Mouse (Mus musculus) CH12.LX (cell line): ENCODE results near the gene B3galt4. TPM values are rescaled to one million over a fixed set of nuclear protein-coding genes. Genes with fewer than 3 reads are reported as not detected.
A peak's percentile ranks its signal among the peaks of the same experiment; 100 is the strongest.
"Not testable (repeated sequence)": the region's sequence is repeated elsewhere in the genome, so short reads cannot be mapped to it uniquely, and the experiment has no call there.

ENCODE experiments used
- DNase-seq: peaks from one replicate; pipeline ENCODE4 v3.0.0-alpha.2; 2013; ENCODE audit errors: extremely low read depth
- H3K27ac ChIP-seq: 2 replicates; pipeline ENCODE4 v1.5.1; 2012; ENCODE audit warnings: low read depth, mild to moderate bottlenecking, control low read depth, moderate library complexity; ENCODE audit not compliant: insufficient read depth
- H3K27me3 ChIP-seq: replicated peaks from 2 replicates; pipeline ENCODE3; 2012; ENCODE audit warnings: inconsistent platforms
- H3K36me3 ChIP-seq, 2 experiments: replicated peaks in 1 of 2; 2 replicates each; pipeline versions ENCODE3 to v1.6.1; 2012; ENCODE audit warnings: inconsistent platforms in 1 of 2, low read length in 1 of 2, mild to moderate bottlenecking in 1 of 2, mixed read lengths in 1 of 2, moderate library complexity in 1 of 2; ENCODE audit not compliant: control insufficient read depth in 1 of 2, insufficient read depth in 1 of 2
- H3K4me1 ChIP-seq, 2 experiments: 2 replicates each; pipeline ENCODE4 v1.6.1; 2012; ENCODE audit warnings: inconsistent platforms in 1 of 2, moderate library complexity in 1 of 2; ENCODE audit not compliant: insufficient read depth in 2 of 2, control insufficient read depth in 1 of 2
- H3K4me2 ChIP-seq: 2 replicates; pipeline ENCODE4 v1.6.1; 2012; ENCODE audit warnings: low read depth, mild to moderate bottlenecking, control low read depth; ENCODE audit not compliant: poor library complexity, insufficient read depth, severe bottlenecking
- H3K4me3 ChIP-seq, 3 experiments: fragments of 150-350 bp in 1 of 3; sonication (generic) in 1 of 3; replicated peaks in 1 of 3; 2 replicates each; pipeline versions ENCODE3 to v1.5.1; 2011 to 2012; ENCODE audit warnings: low read depth in 2 of 3, low read length in 2 of 3, mild to moderate bottlenecking in 2 of 3, moderate library complexity in 2 of 3, control low read depth in 1 of 3, improper control_type of control experiment in 1 of 3, inconsistent platforms in 1 of 3, mixed read lengths in 1 of 3; ENCODE audit not compliant: poor library complexity in 1 of 3
- H3K79me2 ChIP-seq: replicated peaks from 2 replicates; pipeline ENCODE4 v1.6.1; 2012; ENCODE audit warnings: mild to moderate bottlenecking, moderate library complexity; ENCODE audit not compliant: control insufficient read depth, poor library complexity, insufficient read depth, severe bottlenecking; ENCODE audit errors: extremely low read depth
- H3K9ac ChIP-seq: 2 replicates; pipeline ENCODE4 v1.6.1; 2012; ENCODE audit warnings: low read depth, mild to moderate bottlenecking, control low read depth, moderate library complexity; ENCODE audit not compliant: insufficient read depth
- H3K9me3 ChIP-seq: replicated peaks from 2 replicates; pipeline ENCODE3; 2012; ENCODE audit warnings: low read length, inconsistent platforms, mixed read lengths
- BHLHE40 ChIP-seq: IDR thresholded peaks from 2 replicates; pipeline ENCODE4 v1.6.1; 2011; ENCODE audit warnings: mild to moderate bottlenecking, low read depth, low read length, improper control_type of control experiment
- ETS1 ChIP-seq: conservative IDR thresholded peaks from 2 replicates; pipeline ENCODE4 v1.6.1; 2012; ENCODE audit warnings: low read depth, mild to moderate bottlenecking, inconsistent platforms, low read length, improper control_type of control experiment, moderate library complexity
- HCFC1 ChIP-seq: IDR thresholded peaks from 2 replicates; pipeline ENCODE4 v1.6.1; 2012; ENCODE audit warnings: low read depth, mild to moderate bottlenecking, inconsistent platforms, low read length, improper control_type of control experiment
- IRF4 ChIP-seq: IDR thresholded peaks from 2 replicates; pipeline ENCODE4 v1.6.1; 2014; ENCODE audit warnings: low read depth, mild to moderate bottlenecking, inconsistent platforms, low read length, improper control_type of control experiment
- JUND ChIP-seq: conservative IDR thresholded peaks from 2 replicates; pipeline ENCODE4 v1.6.1; 2011; ENCODE audit warnings: low read depth, low read length, improper control_type of control experiment
- KAT2A ChIP-seq: IDR thresholded peaks from 2 replicates; pipeline ENCODE4 v1.6.1; 2012; ENCODE audit warnings: low read length, improper control_type of control experiment, inconsistent platforms; ENCODE audit not compliant: insufficient replicate concordance
- MAFK ChIP-seq: IDR thresholded peaks from 2 replicates; pipeline ENCODE4 v1.6.1; 2011; ENCODE audit warnings: low read length, improper control_type of control experiment; ENCODE audit not compliant: insufficient replicate concordance
- MXI1 ChIP-seq: IDR thresholded peaks from 2 replicates; pipeline ENCODE4 v1.6.1; 2011; ENCODE audit warnings: mild to moderate bottlenecking, low read depth, low read length, improper control_type of control experiment
- NELFE ChIP-seq: IDR thresholded peaks from 2 replicates; pipeline ENCODE4 v1.6.1; 2011; ENCODE audit warnings: low read depth, low read length, improper control_type of control experiment
- POLR2AphosphoS2 ChIP-seq: IDR thresholded peaks from 2 replicates; pipeline ENCODE4 v1.6.1; 2011; ENCODE audit warnings: low read depth, low read length, improper control_type of control experiment
- RCOR1 ChIP-seq: conservative IDR thresholded peaks from 2 replicates; pipeline ENCODE4 v1.6.1; 2012; ENCODE audit warnings: low read depth, mild to moderate bottlenecking, inconsistent platforms, low read length, improper control_type of control experiment
- SIN3A ChIP-seq: IDR thresholded peaks from 2 replicates; pipeline ENCODE4 v1.6.1; 2012; ENCODE audit warnings: low read length, improper control_type of control experiment, inconsistent platforms
- TCF12 ChIP-seq: IDR thresholded peaks from 2 replicates; pipeline ENCODE4 v1.6.1; 2014; ENCODE audit warnings: low read depth, mild to moderate bottlenecking, inconsistent platforms, low read length, improper control_type of control experiment
- UBTF ChIP-seq: IDR thresholded peaks from 2 replicates; pipeline ENCODE4 v1.6.1; 2012; ENCODE audit warnings: low read depth, mild to moderate bottlenecking, inconsistent platforms, low read length, improper control_type of control experiment, moderate library complexity
- USF1 ChIP-seq: IDR thresholded peaks from 2 replicates; pipeline ENCODE4 v1.6.1; 2014; ENCODE audit warnings: low read depth, mild to moderate bottlenecking, inconsistent platforms, low read length, improper control_type of control experiment
- dilution Hi-C: fragments of 300-500 bp; cut with MboI; formaldehyde crosslinking; loops from 2 replicates; pipeline ENCODE4 v1.14.3; 2020; ENCODE audit warnings: low sequenced_read_pairs; ENCODE audit not compliant: extremely low pct_unique_long_range_greater_than_20kb, extremely low pct_ligation_motif_present
- in situ Hi-C: fragments of 300-500 bp; cut with MboI; formaldehyde crosslinking; loops from 3 replicates; pipeline ENCODE4 v1.14.3; 2019; ENCODE audit warnings: low sequenced_read_pairs, low pct_ligation_motif_present, low pct_unique_long_range_greater_than_20kb, mixed read lengths
- polyA plus RNA-seq: library from polyadenylated mRNA; unstranded; fragments of >175 nt; gene quantifications from 2 replicates; pipeline ENCODE4 v1.2.1, GENCODE M21; 2012; ENCODE audit warnings: low read depth; ENCODE audit not compliant: insufficient read length
- total RNA-seq, 2 experiments: library from RNA; depleted of rRNA; stranded (reverse); fragments of 300-350 nt in 1 of 2; fragments of >200 nt in 1 of 2; gene quantifications; 2 replicates each; pipeline ENCODE4 v1.2.3; 2012 to 2014

Gene B3galt4
- total and polyA plus RNA-seq, 3 experiments, result 3.7 to 6.2 (median 5.2) TPM

DNA sequence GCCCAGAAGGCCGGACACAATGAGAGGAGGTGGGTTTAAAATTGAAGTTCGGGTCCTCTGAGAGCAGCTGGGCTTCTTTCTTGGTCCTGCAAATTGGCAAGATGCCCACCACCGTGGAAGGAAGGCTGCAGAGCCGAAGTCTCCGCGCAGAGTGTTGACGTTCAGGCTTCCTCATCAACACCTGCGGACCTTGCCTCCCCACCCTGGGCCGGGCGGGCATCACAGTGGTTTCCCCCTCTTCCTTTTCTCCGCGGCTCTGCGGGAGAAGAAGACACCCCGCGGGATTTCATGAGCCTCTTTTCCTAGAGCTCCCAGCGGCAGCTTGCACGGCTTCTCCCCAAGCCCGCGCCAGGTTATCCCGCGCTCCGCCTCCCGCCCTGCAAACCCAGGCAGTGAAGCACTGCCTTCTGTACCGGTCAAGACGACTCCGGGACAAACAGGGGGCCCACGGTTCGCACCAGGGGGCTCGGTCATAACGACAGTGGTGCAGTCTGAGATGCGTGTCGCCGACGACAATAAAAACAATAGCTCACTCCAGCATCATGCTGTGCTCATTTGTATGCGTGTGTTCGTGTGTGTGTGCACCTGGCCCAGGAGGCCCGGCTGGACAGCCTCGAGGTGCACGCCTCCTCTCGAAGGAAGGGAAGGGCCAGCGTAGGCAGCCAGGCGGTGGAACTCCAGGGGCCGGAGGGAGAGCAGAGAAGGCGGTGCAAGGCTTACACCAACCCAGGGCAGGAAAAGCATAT is 42.8 kb downstream of the B3galt4 start:
- no peak; the same call in 1 of the 2 replicates for TF ChIP-seq HCFC1
- TF ChIP-seq NELFE, result no peak
- no peak for TF ChIP-seq KAT2A
- TF ChIP-seq BHLHE40, result no peak
- no peak for TF ChIP-seq ETS1
- TF ChIP-seq POLR2AphosphoS2, result no peak
- no peak for TF ChIP-seq IRF4
- no peak for TF ChIP-seq MAFK
- no peak for TF ChIP-seq JUND
- peak; percentile 72 for TF ChIP-seq SIN3A
- TF ChIP-seq USF1, result no peak
- TF ChIP-seq UBTF, result 0 out of 2 replicates have a peak, but pooled peaks have one; percentile 80
- TF ChIP-seq RCOR1, result no peak
- 0 out of 2 replicates have a peak, but pooled peaks have one; percentile 2 for TF ChIP-seq TCF12
- peak; percentile 46; the same call in 1 of the 2 replicates for TF ChIP-seq MXI1
- TF ChIP-seq, all 38 proteins: peak for 4
- dilution Hi-C loops, result no loop called here
- H3K79me2 ChIP-seq, result peaks cover 8% of the 10 kb centered on the region; the same call in 1 of the 2 replicates
- H3K27me3 ChIP-seq, result no peaks in the 10 kb centered on the region
- in situ Hi-C loops, result no loop called here
- peaks cover 23 to 24% of the 10 kb centered on the region in 2 experiments for H3K36me3 ChIP-seq
- H3K9ac ChIP-seq, result peak overlapping the region; percentile 50
- H3K27ac ChIP-seq, result peak overlapping the region; percentile 53
- no peak for DNase-seq
- peak overlapping the region; percentile 59 to 90 (median 72) for H3K4me3 ChIP-seq
- peak overlapping the region; percentile 67 for H3K4me2 ChIP-seq
- no peaks in the 10 kb centered on the region for H3K9me3 ChIP-seq
- peaks cover 0 to 25% of the 10 kb centered on the region in 2 experiments; a peak in 2 of 4 replicates for H3K4me1 ChIP-seq

DNA sequence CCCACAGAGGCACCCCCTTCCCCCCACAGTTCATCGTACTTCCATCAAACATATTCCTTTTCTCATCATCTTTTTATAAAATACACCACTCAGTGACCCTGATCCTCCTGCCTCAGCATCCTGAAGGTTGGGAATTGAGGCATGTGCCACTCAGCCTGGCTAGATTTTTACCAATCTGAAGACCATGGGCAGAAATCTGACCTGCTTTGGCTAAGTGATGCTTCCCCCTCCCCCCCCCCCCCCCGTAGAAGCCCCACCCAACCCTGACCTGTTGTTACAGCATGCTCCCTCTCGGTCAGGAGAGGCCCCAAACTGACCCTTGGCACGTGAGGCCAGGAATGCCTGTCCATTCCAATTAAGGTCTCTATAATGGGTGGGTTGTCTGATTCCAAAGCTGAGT is 46.5 kb downstream of the B3galt4 start, which contains the start of gene Platr17:
Gene Platr17, plus strand, starts transcription at position 301 of the 400 bp plus-strand sequence.
- H3K36me3 ChIP-seq, dilution Hi-C loops, H3K4me3 ChIP-seq, in situ Hi-C loops, H3K79me2 ChIP-seq, H3K4me2 ChIP-seq, H3K9ac ChIP-seq, H3K27me3 ChIP-seq, DNase-seq, H3K9me3 ChIP-seq, H3K27ac ChIP-seq: not testable (repeated sequence)
- peaks cover 0 to 17% of the 10 kb centered on the region in 2 experiments; a peak in 2 of 4 replicates for H3K4me1 ChIP-seq
